Mouse (Mus musculus): ENCODE results near the gene Miip.

Miip gene

GRCm38 (mm10) chr4:147868450-147869031 is at the start of gene Miip, which contains the start of gene Fv1:
Miip (minus strand) TSS chr4:147868816.
Fv1 (plus strand) TSS chr4:147868979.
- peak; percentile 97 for DNase-seq (ENCODE audit: low read depth)

- no peak for DNase-seq (ENCODE audit: low read depth)
Observed at GRCm38 (mm10) chr4:147909486-147909885, 40.9 kb upstream of the Miip start.

- no peak for DNase-seq (ENCODE audit: low read depth)
Observed at GRCm38 (mm10) chr4:147906230-147906629, 37.6 kb upstream of the Miip start.

GRCm38 (mm10) chr4:147905090-147905659 is 36.6 kb upstream of the Miip start:
- DNase-seq (ENCODE audit: low read depth), result no peak

- peak; percentile 93 for DNase-seq (ENCODE audit: low read depth)
Observed at GRCm38 (mm10) chr4:147904313-147905089, 35.9 kb upstream of the Miip start, which contains the start of gene Mfn2. Mfn2 (minus strand) TSS chr4:147904704.

GRCm38 (mm10) chr4:147903601-147904000 is 35.0 kb upstream of the Miip start:
- no peak for DNase-seq (ENCODE audit: low read depth)

- no peak for DNase-seq (ENCODE audit: low read depth)
Observed at GRCm38 (mm10) chr4:147902906-147903500, 34.4 kb upstream of the Miip start.

- DNase-seq (ENCODE audit: low read depth), result no peak
Observed at GRCm38 (mm10) chr4:147900452-147900851, 31.8 kb upstream of the Miip start.

- no peak for DNase-seq (ENCODE audit: low read depth)
Observed at GRCm38 (mm10) chr4:147897348-147897747, 28.7 kb upstream of the Miip start.

GRCm38 (mm10) chr4:147896411-147896810 is 27.8 kb upstream of the Miip start:
- DNase-seq (ENCODE audit: low read depth), result no peak

GRCm38 (mm10) chr4:147895815-147896330 is 27.3 kb upstream of the Miip start:
- no peak for DNase-seq (ENCODE audit: low read depth)

- no peak for DNase-seq (ENCODE audit: low read depth)
Observed at GRCm38 (mm10) chr4:147890341-147890740, 21.7 kb upstream of the Miip start.

- no peak for DNase-seq (ENCODE audit: low read depth)
Observed at GRCm38 (mm10) chr4:147888237-147888636, 19.6 kb upstream of the Miip start.

- no peak for DNase-seq (ENCODE audit: low read depth)
Observed at GRCm38 (mm10) chr4:147887277-147887676, 18.7 kb upstream of the Miip start.

GRCm38 (mm10) chr4:147886158-147886557 is 17.5 kb upstream of the Miip start:
- DNase-seq (ENCODE audit: low read depth), result no peak

- DNase-seq (ENCODE audit: low read depth), result no peak
Observed at GRCm38 (mm10) chr4:147884138-147884537, 15.5 kb upstream of the Miip start.

- no peak for DNase-seq (ENCODE audit: low read depth)
Observed at GRCm38 (mm10) chr4:147883041-147883440, 14.4 kb upstream of the Miip start.

- no peak for DNase-seq (ENCODE audit: low read depth)
Observed at GRCm38 (mm10) chr4:147881792-147882191, 13.2 kb upstream of the Miip start.

- DNase-seq (ENCODE audit: low read depth), result no peak
Observed at GRCm38 (mm10) chr4:147879865-147880264, 11.2 kb upstream of the Miip start.

GRCm38 (mm10) chr4:147879456-147879855 is 10.8 kb upstream of the Miip start:
- no peak for DNase-seq (ENCODE audit: low read depth)

- no peak for DNase-seq (ENCODE audit: low read depth)
Observed at GRCm38 (mm10) chr4:147878537-147878936, 9.9 kb upstream of the Miip start.

- DNase-seq (ENCODE audit: low read depth), result no peak
Observed at GRCm38 (mm10) chr4:147875852-147876575, 7.4 kb upstream of the Miip start.

Data from naive thymus-derived CD4-positive, alpha-beta T cell, adult 2 months (primary cell).